Mouse (Mus musculus): Measurements from ENCODE around the gene Rps17.

GRCm38 (mm10) chr7:81295169-81295568 is 49.9 kb downstream of the Rps17 start:
- TF ChIP-seq CTCF (conservative IDR thresholded peaks at IDR 0.05; ENCODE audit: insufficient read depth, insufficient read length, low read depth, low read length) (no peak), POLR2A (IDR thresholded peaks at IDR 0.05; ENCODE audit: low read depth, low read length) (no peak)

Data from kidney, adult 2 months (tissue).